Mouse (Mus musculus): Measurements from ENCODE around the gene Osbpl5. TPM values are rescaled to one million over a fixed set of nuclear protein-coding genes. Genes with fewer than 3 reads are reported as not detected.

Gene Osbpl5
- polyA plus RNA-seq, 1 experiment from 2014 or later = 12.9 TPM

- no peak for DNase-seq (ENCODE audit: low spot score)
These were observed 5.4 kb downstream of the Osbpl5 start for GRCm38 (mm10) chr7:143751380-143751779.

GRCm38 (mm10) chr7:143749045-143749444, 7.7 kb downstream of the Osbpl5 start:
- Histone ChIP-seq H3K9me3 (ENCODE audit: control insufficient read depth, low read length) (no peaks in the 10 kb centered on the region), H3K9ac (ENCODE audit: low read length) (no peak overlapping the region), H3K4me1 (replicated peaks; ENCODE audit: control insufficient read depth, insufficient read depth, low read length) (no peaks in the 10 kb centered on the region; the same call in 1 of the 2 replicates), H3K27ac (ENCODE audit: low read depth, low read length) (no peak overlapping the region), H3K36me3 (ENCODE audit: control insufficient read depth, insufficient read depth, low read length) (no peaks in the 10 kb centered on the region), H3K4me2 (ENCODE audit: low read depth, low read length, severe bottlenecking) (no peak overlapping the region), H3K27me3 (ENCODE audit: control insufficient read depth, insufficient read depth, low read length) (no peaks in the 10 kb centered on the region), H3K4me3 (ENCODE audit: low read depth, low read length) (no peak overlapping the region)
- ATAC-seq (replicated peaks; ENCODE audit: low FRiP score) (0 out of 2 replicates have a peak, but pooled peaks have one; percentile 26), DNase-seq (ENCODE audit: low spot score) (no peak)
- 73% methylated on average over 3 of the region's 3 CpGs for WGBS

More at GRCm38 (mm10) chr7:143751380-143751779, 5.4 kb downstream of the Osbpl5 start:
- Histone ChIP-seq H3K9ac (ENCODE audit: low read length) (no peak overlapping the region), H3K27ac (ENCODE audit: low read depth, low read length) (no peak overlapping the region), H3K9me3 (ENCODE audit: control insufficient read depth, low read length) (no peaks in the 10 kb centered on the region), H3K4me3 (ENCODE audit: low read depth, low read length) (no peak overlapping the region), H3K27me3 (ENCODE audit: control insufficient read depth, insufficient read depth, low read length) (peaks cover 10% of the 10 kb centered on the region), H3K4me1 (replicated peaks; ENCODE audit: control insufficient read depth, insufficient read depth, low read length) (no peaks in the 10 kb centered on the region; the same call in 1 of the 2 replicates), H3K36me3 (ENCODE audit: control insufficient read depth, insufficient read depth, low read length) (no peaks in the 10 kb centered on the region), H3K4me2 (ENCODE audit: low read depth, low read length, severe bottlenecking) (no peak overlapping the region)
- ATAC-seq (replicated peaks; ENCODE audit: low FRiP score) = no peak
- WGBS = 76% methylated on average over 1 of the region's 1 CpGs

DNA sequence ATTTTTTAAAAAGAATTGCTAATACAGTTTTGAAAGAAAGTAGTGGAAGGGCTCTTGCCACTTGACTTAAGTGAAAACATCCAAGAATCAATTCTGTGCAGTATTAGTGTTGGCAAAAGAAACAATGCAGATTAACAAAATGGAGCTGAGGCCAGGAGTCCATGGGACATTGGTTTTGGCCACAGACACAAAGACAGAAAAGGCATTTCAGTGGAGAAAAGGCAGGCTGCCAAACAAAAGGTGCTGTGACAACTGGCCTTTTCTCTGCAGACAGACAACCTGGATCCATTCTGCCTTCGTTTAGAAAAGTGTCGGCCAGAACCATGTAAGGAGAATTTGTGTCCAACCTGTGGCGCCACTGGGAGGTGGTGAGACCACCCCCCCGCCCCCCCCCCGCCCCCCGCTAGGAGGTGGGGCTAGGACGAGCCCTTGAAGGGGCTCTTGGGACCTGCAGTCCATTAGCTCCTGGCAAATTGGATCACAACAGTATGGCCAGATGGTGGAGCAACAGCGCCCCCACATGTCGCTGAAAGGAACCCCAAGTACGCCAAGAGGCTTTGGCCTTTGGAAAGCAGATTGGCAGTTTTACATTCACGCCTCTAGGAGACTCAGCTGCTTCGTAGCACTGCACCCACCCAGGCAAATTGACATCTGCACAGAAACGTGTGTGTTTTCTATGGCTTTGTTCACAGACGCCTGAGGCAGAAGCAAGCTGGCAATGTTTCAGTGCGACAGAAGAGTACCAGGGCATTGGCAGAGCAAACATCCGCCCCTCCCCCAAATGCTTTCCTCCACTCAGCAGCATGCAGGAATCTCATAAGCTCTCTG, 8.5 kb downstream of the Osbpl5 start:
- no peaks in the 10 kb centered on the region for H3K36me3 ChIP-seq (ENCODE audit: control insufficient read depth, insufficient read depth, low read length)
- 2% methylated on average over 16 of the region's 16 CpGs for WGBS
- no peaks in the 10 kb centered on the region for H3K27me3 ChIP-seq (ENCODE audit: control insufficient read depth, insufficient read depth, low read length)
- no peaks in the 10 kb centered on the region for H3K9me3 ChIP-seq (ENCODE audit: control insufficient read depth, low read length)
- ATAC-seq (replicated peaks; ENCODE audit: low FRiP score) (peak; percentile 86), DNase-seq (ENCODE audit: low spot score) (peak; percentile 95)
- no peaks in the 10 kb centered on the region; the same call in 1 of the 2 replicates for H3K4me1 ChIP-seq (replicated peaks; ENCODE audit: control insufficient read depth, insufficient read depth, low read length)
- 0 out of 2 replicates have a peak overlapping the region, but pooled peaks have one; percentile 27 for H3K9ac ChIP-seq (ENCODE audit: low read length)
- peak overlapping the region; percentile 36 for H3K4me2 ChIP-seq (ENCODE audit: low read depth, low read length, severe bottlenecking)
- H3K4me3 ChIP-seq (ENCODE audit: low read depth, low read length) = no peak overlapping the region
- no peak overlapping the region for H3K27ac ChIP-seq (ENCODE audit: low read depth, low read length)

- WGBS = 11% methylated on average over 2 of the region's 2 CpGs
- 0 out of 2 replicates have a peak, but pooled peaks cover 5% of the 10 kb centered on the region for H3K4me1 ChIP-seq (replicated peaks; ENCODE audit: control insufficient read depth, insufficient read depth, low read length)
- no peak overlapping the region for H3K27ac ChIP-seq (ENCODE audit: low read depth, low read length)
- H3K4me3 ChIP-seq (ENCODE audit: low read depth, low read length) = peak overlapping the region; percentile 48
- H3K4me2 ChIP-seq (ENCODE audit: low read depth, low read length, severe bottlenecking) = peak overlapping the region; percentile 71
- no peaks in the 10 kb centered on the region for H3K9me3 ChIP-seq (ENCODE audit: control insufficient read depth, low read length)
- peak overlapping the region; percentile 76 for H3K9ac ChIP-seq (ENCODE audit: low read length)
- H3K36me3 ChIP-seq (ENCODE audit: control insufficient read depth, insufficient read depth, low read length) = no peaks in the 10 kb centered on the region
- ATAC-seq (replicated peaks; ENCODE audit: low FRiP score) (no peak), DNase-seq (ENCODE audit: low spot score) (no peak)
- peaks cover 6% of the 10 kb centered on the region for H3K27me3 ChIP-seq (ENCODE audit: control insufficient read depth, insufficient read depth, low read length)
These were observed 16.1 kb downstream of the Osbpl5 start for GRCm38 (mm10) chr7:143740653-143741052.

DNA sequence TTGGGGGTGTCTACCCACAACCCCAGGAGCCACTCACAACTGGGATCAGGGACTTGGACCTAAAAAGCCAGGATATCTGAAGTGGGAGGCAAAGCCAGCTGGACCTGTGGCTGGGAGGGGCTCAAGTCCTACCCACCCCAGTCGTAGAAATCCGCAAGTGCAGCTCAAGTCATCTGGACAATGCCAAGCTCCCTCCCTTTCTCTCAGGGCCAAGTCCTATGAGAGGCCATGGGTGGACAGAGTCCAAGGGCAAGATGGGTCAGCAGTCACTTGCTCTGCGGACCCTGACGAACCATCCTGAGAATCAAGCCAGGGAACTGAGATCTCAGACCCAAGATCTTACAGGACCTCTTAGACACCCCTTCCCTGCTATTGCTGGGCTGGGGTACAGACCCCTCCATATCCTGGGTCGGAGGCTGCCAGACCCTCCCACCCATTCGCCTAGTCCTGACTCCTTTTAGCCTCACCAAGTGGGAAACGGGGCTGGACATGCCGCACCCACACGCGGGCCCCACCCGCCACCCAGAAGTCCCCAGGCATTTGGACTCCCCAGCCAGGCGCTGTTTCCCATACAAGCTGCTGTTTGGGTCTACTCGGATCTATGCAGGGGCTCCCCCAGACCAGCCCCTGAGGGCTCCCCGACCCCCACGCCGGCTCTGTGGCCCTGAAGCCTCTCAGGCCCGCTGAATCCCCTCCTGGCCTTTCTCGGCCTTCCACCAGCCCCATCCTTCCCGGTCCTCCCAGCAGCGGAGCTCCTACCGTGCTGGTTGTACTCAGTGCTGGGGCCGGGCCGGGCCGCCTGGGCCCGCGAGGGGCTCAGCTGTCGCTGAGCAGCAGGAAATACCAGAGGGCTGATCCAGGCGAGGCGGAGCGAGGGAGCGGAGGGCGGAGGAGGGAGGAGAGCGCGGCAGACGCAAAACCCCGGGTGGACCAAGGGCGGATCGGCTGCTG, 17.0 kb downstream of the Osbpl5 start:
- peak overlapping the region; percentile 76 for H3K9ac ChIP-seq (ENCODE audit: low read length)
- H3K9me3 ChIP-seq (ENCODE audit: control insufficient read depth, low read length) = no peaks in the 10 kb centered on the region
- no peaks in the 10 kb centered on the region for H3K36me3 ChIP-seq (ENCODE audit: control insufficient read depth, insufficient read depth, low read length)
- peak overlapping the region; percentile 48 for H3K4me3 ChIP-seq (ENCODE audit: low read depth, low read length)
- H3K4me2 ChIP-seq (ENCODE audit: low read depth, low read length, severe bottlenecking) = peak overlapping the region; percentile 71
- H3K27ac ChIP-seq (ENCODE audit: low read depth, low read length) = no peak overlapping the region
- ATAC-seq (replicated peaks; ENCODE audit: low FRiP score) (peak; percentile 87), DNase-seq (ENCODE audit: low spot score) (peak; percentile 90)
- peaks cover 6% of the 10 kb centered on the region for H3K27me3 ChIP-seq (ENCODE audit: control insufficient read depth, insufficient read depth, low read length)
- 0 out of 2 replicates have a peak, but pooled peaks cover 5% of the 10 kb centered on the region for H3K4me1 ChIP-seq (replicated peaks; ENCODE audit: control insufficient read depth, insufficient read depth, low read length)
- 4% methylated on average over 38 of the region's 38 CpGs for whole genome bisulfite sequencing

DNA sequence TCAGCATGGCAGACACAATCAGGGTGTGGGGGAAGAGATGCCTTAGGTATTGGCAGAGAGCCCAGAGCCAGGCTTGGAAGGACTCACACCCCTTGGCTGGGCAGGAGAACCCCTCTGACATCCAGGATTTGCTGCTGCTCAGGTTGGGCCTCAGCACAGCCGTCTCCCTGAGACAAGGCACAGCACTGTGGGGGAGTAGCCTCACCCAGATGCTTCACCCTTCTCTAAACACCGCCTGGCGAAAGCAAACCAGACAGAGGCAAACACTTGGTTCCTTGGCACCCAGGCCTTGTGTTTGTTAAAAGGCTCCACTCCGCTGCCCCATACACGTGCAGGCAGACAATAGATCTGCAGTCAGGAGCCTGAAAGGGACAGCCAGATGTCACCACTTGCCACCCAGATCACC, 18.2 kb downstream of the Osbpl5 start:
- Histone ChIP-seq H3K27ac (ENCODE audit: low read depth, low read length) (no peak overlapping the region), H3K4me2 (ENCODE audit: low read depth, low read length, severe bottlenecking) (no peak overlapping the region), H3K4me1 (replicated peaks; ENCODE audit: control insufficient read depth, insufficient read depth, low read length) (0 out of 2 replicates have a peak, but pooled peaks cover 5% of the 10 kb centered on the region), H3K9me3 (ENCODE audit: control insufficient read depth, low read length) (no peaks in the 10 kb centered on the region), H3K9ac (ENCODE audit: low read length) (0 out of 2 replicates have a peak overlapping the region, but pooled peaks have one; percentile 25), H3K36me3 (ENCODE audit: control insufficient read depth, insufficient read depth, low read length) (no peaks in the 10 kb centered on the region), H3K27me3 (ENCODE audit: control insufficient read depth, insufficient read depth, low read length) (peaks cover 6% of the 10 kb centered on the region), H3K4me3 (ENCODE audit: low read depth, low read length) (no peak overlapping the region)
- 43% methylated on average over 5 of the region's 5 CpGs for WGBS
- no peak for ATAC-seq (replicated peaks; ENCODE audit: low FRiP score)
- no peak for DNase-seq (ENCODE audit: low spot score)

GRCm38 (mm10) chr7:143738194-143738593, 18.6 kb downstream of the Osbpl5 start:
- 0 out of 2 replicates have a peak overlapping the region, but pooled peaks have one; percentile 25 for H3K9ac ChIP-seq (ENCODE audit: low read length)
- 80% methylated on average over 6 of the region's 6 CpGs for WGBS
- H3K36me3 ChIP-seq (ENCODE audit: control insufficient read depth, insufficient read depth, low read length) = no peaks in the 10 kb centered on the region
- no peak overlapping the region for H3K4me2 ChIP-seq (ENCODE audit: low read depth, low read length, severe bottlenecking)
- peaks cover 6% of the 10 kb centered on the region for H3K27me3 ChIP-seq (ENCODE audit: control insufficient read depth, insufficient read depth, low read length)
- no peak overlapping the region for H3K27ac ChIP-seq (ENCODE audit: low read depth, low read length)
- ATAC-seq (replicated peaks; ENCODE audit: low FRiP score) (no peak), DNase-seq (ENCODE audit: low spot score) (no peak)
- H3K4me3 ChIP-seq (ENCODE audit: low read depth, low read length) = no peak overlapping the region
- 0 out of 2 replicates have a peak, but pooled peaks cover 5% of the 10 kb centered on the region for H3K4me1 ChIP-seq (replicated peaks; ENCODE audit: control insufficient read depth, insufficient read depth, low read length)
- no peaks in the 10 kb centered on the region for H3K9me3 ChIP-seq (ENCODE audit: control insufficient read depth, low read length)

- DNase-seq (ENCODE audit: low spot score) (no peak), ATAC-seq (replicated peaks; ENCODE audit: low FRiP score) (no peak)
- Histone ChIP-seq H3K4me1 (replicated peaks; ENCODE audit: control insufficient read depth, insufficient read depth, low read length) (no peaks in the 10 kb centered on the region), H3K4me2 (ENCODE audit: low read depth, low read length, severe bottlenecking) (no peak overlapping the region), H3K36me3 (ENCODE audit: control insufficient read depth, insufficient read depth, low read length) (no peaks in the 10 kb centered on the region), H3K27ac (ENCODE audit: low read depth, low read length) (no peak overlapping the region), H3K9me3 (ENCODE audit: control insufficient read depth, low read length) (no peaks in the 10 kb centered on the region), H3K9ac (ENCODE audit: low read length) (no peak overlapping the region), H3K27me3 (ENCODE audit: control insufficient read depth, insufficient read depth, low read length) (no peaks in the 10 kb centered on the region), H3K4me3 (ENCODE audit: low read depth, low read length) (no peak overlapping the region)
- whole genome bisulfite sequencing = 87% methylated on average over 4 of the region's 4 CpGs
These were observed 23.0 kb downstream of the Osbpl5 start for GRCm38 (mm10) chr7:143733746-143734145.
